Mouse (Mus musculus): Measurements from ENCODE around the gene Man1c1. TPM values are rescaled to one million over a fixed set of nuclear protein-coding genes. Genes with fewer than 3 reads are reported as not detected.

Gene Man1c1
- total and polyA plus RNA-seq, 3 experiments: 0.04 to 0.44 (median 0.20) TPM

- Histone ChIP-seq H3K4me1 (ENCODE audit: control insufficient read depth in 1 of 2, insufficient read depth in 2 of 2) (no peaks in the 10 kb centered on the region; a peak in 2 of 4 replicates), H3K4me2 (ENCODE audit: insufficient read depth, low read depth, poor library complexity, severe bottlenecking) (no peak overlapping the region), H3K27ac (ENCODE audit: insufficient read depth, low read depth) (no peak overlapping the region), H3K9ac (ENCODE audit: insufficient read depth, low read depth) (no peak overlapping the region), H3K36me3 (replicated peaks in 1 of 2; ENCODE audit: control insufficient read depth in 1 of 2, insufficient read depth in 1 of 2, low read length in 1 of 2) (no peaks in the 10 kb centered on the region), H3K9me3 (replicated peaks; ENCODE audit: low read length) (no peaks in the 10 kb centered on the region), H3K27me3 (replicated peaks) (peaks cover 2% of the 10 kb centered on the region), H3K4me3 (replicated peaks in 1 of 3; ENCODE audit: low read depth in 2 of 3, low read length in 2 of 3, poor library complexity in 1 of 3) (no peak overlapping the region), H3K79me2 (replicated peaks; ENCODE audit: control insufficient read depth, extremely low read depth, insufficient read depth, poor library complexity, severe bottlenecking) (no peaks in the 10 kb centered on the region)
- no peak for DNase-seq (ENCODE audit: extremely low read depth)
- dilution Hi-C loops (cut with MboI; ENCODE audit: extremely low pct_ligation_motif_present, extremely low pct_unique_long_range_greater_than_20kb, low sequenced_read_pairs): no loop called here
- TF ChIP-seq ZNF384 (IDR thresholded peaks at IDR 0.05; ENCODE audit: low read depth, low read length) (no peak), RCOR1 (conservative IDR thresholded peaks at IDR 0.05; ENCODE audit: low read depth, low read length) (no peak), CHD1 (IDR thresholded peaks at IDR 0.05; ENCODE audit: low read depth, low read length) (no peak), ELF1 (IDR thresholded peaks at IDR 0.05; ENCODE audit: low read depth, low read length) (no peak), USF1 (IDR thresholded peaks at IDR 0.05; ENCODE audit: low read depth, low read length) (no peak), MAX (IDR thresholded peaks at IDR 0.05; ENCODE audit: low read length) (no peak), SMC3 (IDR thresholded peaks at IDR 0.05; ENCODE audit: low read depth, low read length) (no peak), KAT2A (IDR thresholded peaks at IDR 0.05; ENCODE audit: insufficient replicate concordance, low read length) (no peak), MAFK (IDR thresholded peaks at IDR 0.05; ENCODE audit: insufficient replicate concordance, low read length) (no peak)
- in situ Hi-C loops (cut with MboI; ENCODE audit: low pct_ligation_motif_present, low pct_unique_long_range_greater_than_20kb, low sequenced_read_pairs): no loop called here
Measured at GRCm38 (mm10) chr4:134740186-134740585, 36.1 kb upstream of the Man1c1 start.

- dilution Hi-C loops (cut with MboI; ENCODE audit: extremely low pct_ligation_motif_present, extremely low pct_unique_long_range_greater_than_20kb, low sequenced_read_pairs) (no loop called here), in situ Hi-C loops (cut with MboI; ENCODE audit: low pct_ligation_motif_present, low pct_unique_long_range_greater_than_20kb, low sequenced_read_pairs) (no loop called here)
- H3K79me2 ChIP-seq (replicated peaks; ENCODE audit: control insufficient read depth, extremely low read depth, insufficient read depth, poor library complexity, severe bottlenecking): no peaks in the 10 kb centered on the region
- H3K27ac ChIP-seq (ENCODE audit: insufficient read depth, low read depth): no peak overlapping the region
- no peak for TF ChIP-seq SMC3 (IDR thresholded peaks at IDR 0.05; ENCODE audit: low read depth, low read length)
- TF ChIP-seq RCOR1 (conservative IDR thresholded peaks at IDR 0.05; ENCODE audit: low read depth, low read length): no peak
- TF ChIP-seq ELF1 (IDR thresholded peaks at IDR 0.05; ENCODE audit: low read depth, low read length): no peak
- no peak for TF ChIP-seq UBTF (IDR thresholded peaks at IDR 0.05; ENCODE audit: low read depth, low read length)
- TF ChIP-seq E2F4 (IDR thresholded peaks at IDR 0.05; ENCODE audit: insufficient replicate concordance, low read depth, low read length): no peak
- no peak for TF ChIP-seq PAX5 (IDR thresholded peaks at IDR 0.05; ENCODE audit: low read length)
- no peak for TF ChIP-seq ZMIZ1 (IDR thresholded peaks at IDR 0.05; ENCODE audit: low read depth, low read length)
- no peak for TF ChIP-seq CHD1 (IDR thresholded peaks at IDR 0.05; ENCODE audit: low read depth, low read length)
- TF ChIP-seq POLR2AphosphoS2 (IDR thresholded peaks at IDR 0.05; ENCODE audit: low read depth, low read length): no peak
- no peak for TF ChIP-seq EP300 (IDR thresholded peaks at IDR 0.05; ENCODE audit: low read length)
- no peak for TF ChIP-seq CTCF (conservative IDR thresholded peaks at IDR 0.05 in 1 of 2, IDR thresholded peaks at IDR 0.05 in 1 of 2; ENCODE audit: low read depth in 2 of 2, low read length in 2 of 2)
- TF ChIP-seq POLR2A (IDR thresholded peaks at IDR 0.05; ENCODE audit: low read depth, low read length): no peak
- no peak for TF ChIP-seq RAD21 (IDR thresholded peaks at IDR 0.05; ENCODE audit: low read depth, low read length)
- TF ChIP-seq ZNF384 (IDR thresholded peaks at IDR 0.05; ENCODE audit: low read depth, low read length): no peak
- TF ChIP-seq TCF12 (IDR thresholded peaks at IDR 0.05; ENCODE audit: low read depth, low read length): no peak
- TF ChIP-seq MAFK (IDR thresholded peaks at IDR 0.05; ENCODE audit: insufficient replicate concordance, low read length): no peak
- no peak for TF ChIP-seq NRF1 (IDR thresholded peaks at IDR 0.05; ENCODE audit: low read depth, low read length)
- peaks cover 0 to 3% of the 10 kb centered on the region in 2 experiments; a peak in 2 of 4 replicates for H3K4me1 ChIP-seq (ENCODE audit: control insufficient read depth in 1 of 2, insufficient read depth in 2 of 2)
- no peak overlapping the region for H3K4me3 ChIP-seq (replicated peaks in 1 of 3; ENCODE audit: low read depth in 2 of 3, low read length in 2 of 3, poor library complexity in 1 of 3)
- no peaks in the 10 kb centered on the region for H3K9me3 ChIP-seq (replicated peaks; ENCODE audit: low read length)
- H3K9ac ChIP-seq (ENCODE audit: insufficient read depth, low read depth): no peak overlapping the region
- no peaks in the 10 kb centered on the region for H3K36me3 ChIP-seq (replicated peaks in 1 of 2; ENCODE audit: control insufficient read depth in 1 of 2, insufficient read depth in 1 of 2, low read length in 1 of 2)
- peaks cover 2% of the 10 kb centered on the region for H3K27me3 ChIP-seq (replicated peaks)
- no peak overlapping the region for H3K4me2 ChIP-seq (ENCODE audit: insufficient read depth, low read depth, poor library complexity, severe bottlenecking)
- no peak for DNase-seq (ENCODE audit: extremely low read depth)
Measured at GRCm38 (mm10) chr4:134739530-134739929, 35.4 kb upstream of the Man1c1 start.
